Mouse (Mus musculus) layer of hippocampus, adult 2 months (tissue): Measurements from ENCODE around the gene Plagl1. TPM values are rescaled to one million over a fixed set of nuclear protein-coding genes. Genes with fewer than 3 reads are reported as not detected.

Experiments
- DNase-seq, 2 experiments: peaks; one replicate each; pipeline ENCODE4 v3.0.0; 2022; ENCODE audit warnings: low spot score in 2 of 2
- H3K27ac ChIP-seq: fragments of 200-600 bp; 2 replicates; pipeline ENCODE4 v1.8.1; 2022
- H3K4me3 ChIP-seq: fragments of 200-600 bp; 2 replicates; pipeline ENCODE4 v1.8.1; 2022; ENCODE audit warnings: mild to moderate bottlenecking
- CTCF ChIP-seq: fragments of 200-600 bp; conservative IDR thresholded peaks from 2 replicates; pipeline ENCODE4 v1.8.1; 2022; ENCODE audit warnings: antibody characterized with exemption, mild to moderate bottlenecking, moderate library complexity
- total RNA-seq, 2 experiments: library from RNA; stranded (reverse); gene quantifications; 2 replicates each; pipeline ENCODE4 v1.2.3; 2021

Plagl1 gene
- total RNA-seq, 2 experiments from 2014 or later: 14.1 to 17.4 TPM

GRCm38 (mm10) chr10:13056863-13057381 is 3.4 kb upstream of the Plagl1 start:
- Histone ChIP-seq H3K4me3 (no peak overlapping the region), H3K27ac (no peak overlapping the region)
- no peak for TF ChIP-seq CTCF
- DNase-seq: no peak

- H3K27ac ChIP-seq: no peak overlapping the region
- H3K4me3 ChIP-seq: peak overlapping the region; percentile 40
- no peak for DNase-seq
- no peak for TF ChIP-seq CTCF
Observed at GRCm38 (mm10) chr10:13060821-13061671, 742 bp downstream of the Plagl1 start.

GRCm38 (mm10) chr10:13062373-13062772 is 2.1 kb downstream of the Plagl1 start:
- Histone ChIP-seq H3K27ac (no peak overlapping the region), H3K4me3 (no peak overlapping the region)
- no peak for TF ChIP-seq CTCF
- DNase-seq: no peak

GRCm38 (mm10) chr10:13063457-13063856 is 3.2 kb downstream of the Plagl1 start:
- no peak for TF ChIP-seq CTCF
- Histone ChIP-seq H3K4me3 (no peak overlapping the region), H3K27ac (no peak overlapping the region)
- DNase-seq: no peak

- Histone ChIP-seq H3K27ac (no peak overlapping the region), H3K4me3 (no peak overlapping the region)
- DNase-seq: no peak
- TF ChIP-seq CTCF: no peak
Observed at GRCm38 (mm10) chr10:13065129-13065752, 4.9 kb downstream of the Plagl1 start.

GRCm38 (mm10) chr10:13071031-13071430 is 10.7 kb downstream of the Plagl1 start:
- TF ChIP-seq CTCF: peak; percentile 30; the same call in 1 of the 2 replicates
- Histone ChIP-seq H3K27ac (no peak overlapping the region), H3K4me3 (no peak overlapping the region)
- DNase-seq: no peak

GRCm38 (mm10) chr10:13076807-13077532 is 16.7 kb downstream of the Plagl1 start:
- DNase-seq: no peak
- H3K27ac ChIP-seq: no peak overlapping the region
- H3K4me3 ChIP-seq: no peak overlapping the region
- no peak for TF ChIP-seq CTCF

GRCm38 (mm10) chr10:13082459-13082858 is 22.2 kb downstream of the Plagl1 start:
- peak in 1 of 2 experiments; percentile 22 for DNase-seq
- no peak for TF ChIP-seq CTCF
- no peak overlapping the region for H3K27ac ChIP-seq

GRCm38 (mm10) chr10:13090596-13091424 is 30.5 kb downstream of the Plagl1 start:
- Histone ChIP-seq H3K4me3 (peak overlapping the region; percentile 68), H3K27ac (peak overlapping the region; percentile 79)
- TF ChIP-seq CTCF: no peak
- peak; percentile 60 to 68 for DNase-seq

More at GRCm38 (mm10) chr10:13082459-13082858, 22.2 kb downstream of the Plagl1 start:
- no peak overlapping the region for H3K4me3 ChIP-seq

- H3K27ac ChIP-seq: no peak overlapping the region
- DNase-seq: no peak
- no peak overlapping the region for H3K4me3 ChIP-seq
- no peak for TF ChIP-seq CTCF
Observed at GRCm38 (mm10) chr10:13092996-13093395, 32.7 kb downstream of the Plagl1 start.

GRCm38 (mm10) chr10:13098895-13099294 is 38.6 kb downstream of the Plagl1 start:
- TF ChIP-seq CTCF: no peak
- no peak for DNase-seq
- Histone ChIP-seq H3K27ac (no peak overlapping the region), H3K4me3 (no peak overlapping the region)

GRCm38 (mm10) chr10:13100061-13100648 is 39.9 kb downstream of the Plagl1 start:
- no peak overlapping the region for H3K4me3 ChIP-seq
- DNase-seq: no peak
- TF ChIP-seq CTCF: no peak
- no peak overlapping the region for H3K27ac ChIP-seq
